Mouse (Mus musculus) neural tube, embryonic 11.5 days (tissue): Measurements from ENCODE around the gene Prkn. TPM values are rescaled to one million over a fixed set of nuclear protein-coding genes. Genes with fewer than 3 reads are reported as not detected.
A peak's percentile ranks its signal among the peaks of the same experiment; 100 is the strongest.

Experiments
- ATAC-seq: fragments of 200-750 bp; cut with Nextera tagmentation; 2 replicates; pipeline ENCODE4 v1.8.0; 2017; ENCODE audit warnings: moderate number of reproducible peaks, mild to moderate bottlenecking, moderate TSS enrichment, moderate library complexity; ENCODE audit not compliant: insufficient read depth, low FRiP score, low TSS enrichment
- DNase-seq: peaks from one replicate; pipeline ENCODE4 v3.0.0-alpha.2; 2015; ENCODE audit warnings: low spot score
- H3K27ac ChIP-seq: fragments of 300-500 bp; sonication (generic); 2 replicates; pipeline ENCODE4 v1.5.1; 2014; ENCODE audit warnings: low read depth, mild to moderate bottlenecking, low read length
- H3K27me3 ChIP-seq: fragments of 300-500 bp; sonication (generic); 2 replicates; pipeline ENCODE4 v1.6.1; 2014; ENCODE audit warnings: mild to moderate bottlenecking, low read length, mixed read lengths; ENCODE audit not compliant: control insufficient read depth, insufficient read depth
- H3K36me3 ChIP-seq: fragments of 300-500 bp; sonication (generic); 2 replicates; pipeline ENCODE4 v1.6.1; 2014; ENCODE audit warnings: mild to moderate bottlenecking, low read length, moderate library complexity, mixed read lengths; ENCODE audit not compliant: control insufficient read depth, insufficient read depth
- H3K4me1 ChIP-seq: fragments of 300-500 bp; sonication (generic); 2 replicates; pipeline ENCODE4 v1.6.1; 2014; ENCODE audit warnings: low read length, mixed read lengths; ENCODE audit not compliant: control insufficient read depth, insufficient read depth
- H3K4me2 ChIP-seq: fragments of 300-500 bp; sonication (generic); 2 replicates; pipeline ENCODE4 v1.6.1; 2014; ENCODE audit warnings: low read depth, mild to moderate bottlenecking, moderate library complexity
- H3K4me3 ChIP-seq: fragments of 300-500 bp; sonication (generic); 2 replicates; pipeline ENCODE4 v1.5.1; 2014; ENCODE audit warnings: low read depth, low read length
- H3K9ac ChIP-seq: fragments of 300-500 bp; sonication (generic); 2 replicates; pipeline ENCODE4 v1.6.1; 2014; ENCODE audit warnings: mild to moderate bottlenecking, low read length
- H3K9me3 ChIP-seq: fragments of 300-500 bp; sonication (generic); 2 replicates; pipeline ENCODE4 v1.6.1; 2016; ENCODE audit warnings: low read length; ENCODE audit not compliant: control insufficient read depth
- WGBS: fragments of 180-500 bp; shearing (Covaris S2); extraction: QIAGEN DNeasy Blood & Tissue Kit; methylation state at CpG from one replicate; pipeline ENCODE4 v1.1.7; 2014; 5-methylcytosine and 5-hydroxymethylcytosine counted together
- polyA plus RNA-seq: library from polyadenylated mRNA; unstranded; fragments of >200 nt; fragmentation: Nextera tagmentation; extraction: Ambion mirVana; gene quantifications from 2 replicates; pipeline ENCODE4 v1.2.1, GENCODE M21; 2014

Prkn gene
- polyA plus RNA-seq, 1 experiment from 2014 or later, result 1.4 TPM

GRCm38 (mm10) chr17:11886963-11887362 lies 1046.8 kb downstream of the Prkn start:
- Histone ChIP-seq H3K27ac (no peak overlapping the region), H3K4me1 (no peaks in the 10 kb centered on the region), H3K36me3 (no peaks in the 10 kb centered on the region), H3K4me3 (no peak overlapping the region), H3K27me3 (no peaks in the 10 kb centered on the region), H3K9me3 (no peaks in the 10 kb centered on the region), H3K4me2 (no peak overlapping the region), H3K9ac (no peak overlapping the region)
- DNase-seq, result no peak
- 88% methylated on average over 4 of the region's 4 CpGs for WGBS
- no peak for ATAC-seq

- no peak overlapping the region for H3K4me3 ChIP-seq
- H3K27me3 ChIP-seq, result no peaks in the 10 kb centered on the region
- DNase-seq, result no peak
- no peak overlapping the region for H3K9ac ChIP-seq
- no peaks in the 10 kb centered on the region for H3K9me3 ChIP-seq
- no peak overlapping the region for H3K4me2 ChIP-seq
- WGBS, result 74% methylated on average over 12 of the region's 12 CpGs
- H3K27ac ChIP-seq, result no peak overlapping the region
- no peaks in the 10 kb centered on the region for H3K36me3 ChIP-seq
- no peaks in the 10 kb centered on the region for H3K4me1 ChIP-seq
- no peak for ATAC-seq
Observed at GRCm38 (mm10) chr17:11887591-11888205, 1047.5 kb downstream of the Prkn start.

- no peak overlapping the region for H3K4me2 ChIP-seq
- ATAC-seq, result no peak
- H3K9me3 ChIP-seq, result no peaks in the 10 kb centered on the region
- no peak overlapping the region for H3K27ac ChIP-seq
- H3K27me3 ChIP-seq, result no peaks in the 10 kb centered on the region
- no peak overlapping the region for H3K9ac ChIP-seq
- 82% methylated on average over 5 of the region's 5 CpGs for WGBS
- H3K36me3 ChIP-seq, result no peaks in the 10 kb centered on the region
- no peak for DNase-seq
- H3K4me3 ChIP-seq, result no peak overlapping the region
- no peaks in the 10 kb centered on the region for H3K4me1 ChIP-seq
Observed at GRCm38 (mm10) chr17:11888806-11889205, 1048.6 kb downstream of the Prkn start.

GRCm38 (mm10) chr17:11900300-11900699 lies 1060.1 kb downstream of the Prkn start:
- WGBS, result 89% methylated on average over 7 of the region's 7 CpGs
- Histone ChIP-seq H3K9ac (no peak overlapping the region), H3K9me3 (no peaks in the 10 kb centered on the region), H3K36me3 (no peaks in the 10 kb centered on the region), H3K4me3 (no peak overlapping the region), H3K27me3 (no peaks in the 10 kb centered on the region), H3K4me1 (no peaks in the 10 kb centered on the region), H3K4me2 (no peak overlapping the region), H3K27ac (no peak overlapping the region)
- DNase-seq (no peak), ATAC-seq (no peak)

GRCm38 (mm10) chr17:11901731-11902130 lies 1061.5 kb downstream of the Prkn start:
- H3K9me3 ChIP-seq, result no peaks in the 10 kb centered on the region
- no peak for DNase-seq
- WGBS, result 70% methylated on average over 3 of the region's 3 CpGs
- no peaks in the 10 kb centered on the region for H3K27me3 ChIP-seq
- no peak overlapping the region for H3K27ac ChIP-seq
- no peaks in the 10 kb centered on the region for H3K36me3 ChIP-seq
- H3K9ac ChIP-seq, result no peak overlapping the region
- no peaks in the 10 kb centered on the region for H3K4me1 ChIP-seq
- H3K4me2 ChIP-seq, result no peak overlapping the region
- no peak for ATAC-seq
- H3K4me3 ChIP-seq, result no peak overlapping the region

- DNase-seq (peak; percentile 43), ATAC-seq (no peak)
- no peaks in the 10 kb centered on the region for H3K9me3 ChIP-seq
- no peak overlapping the region for H3K4me3 ChIP-seq
- no peaks in the 10 kb centered on the region for H3K36me3 ChIP-seq
- no peak overlapping the region for H3K9ac ChIP-seq
- WGBS, result 36% methylated on average over 6 of the region's 6 CpGs
- no peak overlapping the region for H3K27ac ChIP-seq
- H3K4me2 ChIP-seq, result no peak overlapping the region
- H3K27me3 ChIP-seq, result no peaks in the 10 kb centered on the region
- no peaks in the 10 kb centered on the region for H3K4me1 ChIP-seq
Observed at GRCm38 (mm10) chr17:11903001-11903400, 1062.8 kb downstream of the Prkn start.

GRCm38 (mm10) chr17:11910668-11911398 lies 1070.6 kb downstream of the Prkn start:
- WGBS, result 75% methylated on average over 8 of the region's 8 CpGs
- no peak overlapping the region for H3K27ac ChIP-seq

GRCm38 (mm10) chr17:11912136-11912535 lies 1072.0 kb downstream of the Prkn start:
- no peaks in the 10 kb centered on the region for H3K4me1 ChIP-seq
- H3K4me2 ChIP-seq, result no peak overlapping the region
- no peaks in the 10 kb centered on the region for H3K36me3 ChIP-seq
- no peak for DNase-seq
- no peak overlapping the region for H3K27ac ChIP-seq
- WGBS, result 79% methylated on average over 4 of the region's 4 CpGs
- H3K9ac ChIP-seq, result no peak overlapping the region
- H3K27me3 ChIP-seq, result no peaks in the 10 kb centered on the region
- no peaks in the 10 kb centered on the region for H3K9me3 ChIP-seq
- H3K4me3 ChIP-seq, result no peak overlapping the region
- no peak for ATAC-seq

More at GRCm38 (mm10) chr17:11910668-11911398, 1070.6 kb downstream of the Prkn start:
- no peak overlapping the region for H3K9ac ChIP-seq
- no peak for DNase-seq
- H3K4me3 ChIP-seq, result no peak overlapping the region
- H3K36me3 ChIP-seq, result no peaks in the 10 kb centered on the region
- H3K4me1 ChIP-seq, result no peaks in the 10 kb centered on the region
- H3K27me3 ChIP-seq, result no peaks in the 10 kb centered on the region
- H3K4me2 ChIP-seq, result no peak overlapping the region
- H3K9me3 ChIP-seq, result no peaks in the 10 kb centered on the region
- ATAC-seq, result no peak

- no peaks in the 10 kb centered on the region for H3K36me3 ChIP-seq
- ATAC-seq (0 out of 2 replicates have a peak, but pooled peaks have one; percentile 23), DNase-seq (peak; percentile 65)
- peak overlapping the region; percentile 49 for H3K4me2 ChIP-seq
- H3K9me3 ChIP-seq, result no peaks in the 10 kb centered on the region
- no peaks in the 10 kb centered on the region for H3K4me1 ChIP-seq
- no peaks in the 10 kb centered on the region for H3K27me3 ChIP-seq
- H3K9ac ChIP-seq, result peak overlapping the region; percentile 5; the same call in 1 of the 2 replicates
- WGBS, result 1% methylated on average over 19 of the region's 19 CpGs
- H3K27ac ChIP-seq, result no peak overlapping the region
- H3K4me3 ChIP-seq, result peak overlapping the region; percentile 21
Observed at GRCm38 (mm10) chr17:11912872-11913365, 1072.7 kb downstream of the Prkn start.
